In the genomic region with DNA sequence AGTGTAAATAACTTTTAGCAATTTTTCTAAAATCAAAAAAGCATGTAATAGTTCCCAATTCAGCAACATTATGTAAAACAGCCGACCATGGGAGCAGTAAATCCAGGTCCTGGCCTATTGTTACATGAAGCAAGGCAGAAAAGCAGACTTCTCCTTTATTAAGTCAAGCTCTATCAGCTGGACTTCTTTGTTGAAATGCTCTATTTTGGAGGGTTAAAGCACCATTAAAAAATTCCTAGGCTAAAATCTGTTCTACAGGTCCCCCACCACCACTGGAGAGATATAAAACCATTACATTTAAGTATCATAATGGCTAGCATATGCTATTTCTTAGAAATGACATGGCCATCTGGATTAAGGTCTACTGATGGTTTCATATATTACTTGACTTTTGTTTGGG, we compare ENCODE assay signal across 15 mouse cellular contexts.
"Had no signal": no experiment of that assay in that cellular context is flagged by ENCODE, and none has a peak within 500 bp of the region (broad histone marks: within the 10 kb centered on the region; RNA-seq: fewer than 3 reads in every experiment).

No protein-coding gene starts in this region.

- H3K27me3 ChIP-seq: neural tube, embryonic 15.5 days; stomach, embryonic 15.5 days had no signal

- H3K4me2 ChIP-seq: neural tube, embryonic 15.5 days; stomach, embryonic 15.5 days had no signal

- DNase-seq: retina, postnatal 1 day; right cerebral cortex, adult 18-20 months; right cerebral cortex, postnatal 14 days; right cerebral cortex, postnatal 25 days; right cerebral cortex, postnatal 4 days; spleen, adult 18-20 months; thymus, adult 18-20 months; thymus, adult 2 months; thymus, postnatal 14 days; thymus, postnatal 25 days; thymus, postnatal 36 days; thymus, postnatal 4 days had no signal

- H3K36me3 ChIP-seq: neural tube, embryonic 15.5 days; stomach, embryonic 15.5 days had no signal

- H3K9ac ChIP-seq: neural tube, embryonic 15.5 days; stomach, embryonic 15.5 days had no signal

- H3K4me3 ChIP-seq: neural tube, embryonic 15.5 days; stomach, embryonic 15.5 days had no signal

- H3K27ac ChIP-seq: neural tube, embryonic 15.5 days; stomach, embryonic 15.5 days; stomach, postnatal 0 days had no signal

- H3K4me1 ChIP-seq: neural tube, embryonic 15.5 days; stomach, embryonic 15.5 days had no signal

- H3K9me3 ChIP-seq: neural tube, embryonic 15.5 days; stomach, embryonic 15.5 days had no signal
